Mouse (Mus musculus): ENCODE data around the gene Lsmem1. TPM values are rescaled to one million over a fixed set of nuclear protein-coding genes. Genes with fewer than 3 reads are reported as not detected.
"Not testable (repeated sequence)": the region's sequence is repeated elsewhere in the genome, so short reads cannot be mapped to it uniquely, and the experiment has no call there.

Gene Lsmem1
- polyA plus RNA-seq, 1 experiment from 2014 or later = not detected

DNA sequence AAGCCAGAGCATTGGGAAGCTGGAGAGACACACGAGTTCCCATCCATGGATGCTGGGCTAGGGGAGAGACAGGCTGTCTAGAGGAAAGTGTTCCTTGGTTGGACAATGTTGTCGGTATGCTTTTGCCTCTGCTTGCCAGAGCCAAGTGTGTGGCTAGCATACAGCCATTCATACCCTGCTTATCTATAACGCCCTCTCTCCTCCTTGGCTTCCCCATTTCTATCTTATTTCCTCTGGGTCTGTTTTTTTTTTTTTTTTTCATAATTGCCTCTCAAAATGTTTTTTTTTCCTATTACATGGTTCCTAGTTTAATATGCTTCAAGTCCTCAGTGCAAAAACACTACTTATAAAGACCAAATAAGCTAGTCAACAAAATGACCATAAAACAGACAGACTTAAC is 13.8 kb downstream of the Lsmem1 start:
- no peak for TF ChIP-seq CTCF (IDR thresholded peaks at IDR 0.05)
- CTCF ChIA-PET = no interaction called here
- in situ Hi-C loops (cut with MboI; ENCODE audit: low pct_unique_long_range_greater_than_20kb) = loop anchor here (25.0 kb wide), 1 partner anchor 248 kb away; no protein-coding TSS in a partner anchor
- ATAC-seq (no peak), DNase-seq (ENCODE audit: low read depth, low spot score) (no peak)
- POLR2A ChIA-PET = no interaction called here
- no peaks in the 10 kb centered on the region for H3K27me3 ChIP-seq

DNA sequence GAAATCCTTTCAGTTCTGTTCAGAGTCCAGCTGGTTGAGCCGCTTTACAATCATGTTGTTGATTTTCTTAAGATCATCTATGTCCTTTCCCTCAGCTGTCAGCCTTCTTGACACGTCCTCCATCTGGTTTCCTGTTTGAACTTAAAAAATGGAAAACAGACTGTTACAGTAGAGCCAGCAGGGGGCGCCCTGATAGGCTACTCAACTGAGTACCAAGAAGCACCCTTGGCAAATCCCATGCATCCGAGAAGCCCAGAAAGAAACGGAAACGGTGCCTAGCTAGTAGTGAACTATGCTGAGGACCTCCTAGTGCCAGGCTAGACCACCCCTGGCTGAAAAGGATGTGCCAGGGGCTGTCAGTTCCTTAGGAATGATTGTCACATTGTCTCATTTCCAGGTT is 22.2 kb downstream of the Lsmem1 start:
- H3K27me3 ChIP-seq = no peaks in the 10 kb centered on the region
- ChIA-PET CTCF (interaction anchor here (0.7 to 1.6 kb wide), 4 partner anchors 10 to 503 kb away, joined by 3 to 6 read pairs (median 3); no protein-coding TSS in a partner anchor), POLR2A (interaction anchor here (0.6 to 1.4 kb wide), 2 partner anchors 23 to 87 kb away, joined by 3 read pairs; no protein-coding TSS in a partner anchor)
- in situ Hi-C loops (cut with MboI; ENCODE audit: low pct_unique_long_range_greater_than_20kb) = loop anchor here (25.0 kb wide), 1 partner anchor 240 kb away; no protein-coding TSS in a partner anchor
- no peak for ATAC-seq
- no peak for DNase-seq (ENCODE audit: low read depth, low spot score)
- peak; percentile 67 for TF ChIP-seq CTCF (IDR thresholded peaks at IDR 0.05)

DNA sequence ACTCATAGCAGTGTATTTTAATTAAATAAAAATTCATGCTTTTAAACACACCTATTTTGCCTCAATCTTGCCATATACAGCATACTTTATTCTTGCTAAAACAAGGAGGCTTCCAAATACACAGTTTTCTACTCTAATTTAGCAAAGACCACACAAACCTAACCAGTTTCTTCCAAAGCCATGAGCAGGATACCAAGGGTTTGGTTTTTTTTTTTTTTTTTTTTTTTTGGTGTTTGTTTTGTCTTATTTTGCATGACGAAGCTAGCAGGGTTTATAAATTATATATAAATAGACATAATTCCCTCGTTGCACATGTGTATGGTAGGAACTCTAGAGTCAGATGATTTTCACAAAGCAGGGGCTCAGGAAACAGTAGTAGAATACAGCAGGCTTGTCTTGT is 23.1 kb downstream of the Lsmem1 start:
- H3K27me3 ChIP-seq = no peaks in the 10 kb centered on the region
- no peak for TF ChIP-seq CTCF (IDR thresholded peaks at IDR 0.05)
- ATAC-seq = no peak
- CTCF ChIA-PET = interaction anchor here (1.1 to 1.6 kb wide), 3 partner anchors 9 to 24 kb away, joined by 3 to 6 read pairs (median 3); no protein-coding TSS in a partner anchor
- DNase-seq (ENCODE audit: low read depth, low spot score) = no peak
- in situ Hi-C loops (cut with MboI; ENCODE audit: low pct_unique_long_range_greater_than_20kb) = loop anchor here (25.0 kb wide), 1 partner anchor 239 kb away; no protein-coding TSS in a partner anchor
- POLR2A ChIA-PET = interaction anchor here (1.4 kb wide), 1 partner anchor 24 kb away, joined by 3 read pairs; no protein-coding TSS in a partner anchor

DNA sequence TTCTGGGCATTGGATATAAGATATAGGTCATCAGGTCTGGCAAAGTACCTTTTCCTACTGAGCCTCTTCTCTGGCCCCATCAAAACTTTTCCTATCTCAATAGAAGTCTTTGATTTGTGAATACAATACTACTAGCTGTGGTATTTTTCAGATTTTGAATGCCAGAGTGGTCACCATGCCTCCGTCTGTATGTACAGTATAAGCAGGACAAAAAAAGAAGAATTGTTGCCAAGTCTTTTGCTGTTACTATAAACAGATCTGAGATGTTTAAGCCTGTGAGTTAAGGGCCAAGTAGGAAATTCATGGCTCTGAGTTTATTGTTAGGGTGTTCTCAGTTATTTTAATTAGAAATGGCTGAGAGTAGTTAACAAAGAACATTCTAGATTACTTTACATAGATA is 24.1 kb downstream of the Lsmem1 start:
- CTCF ChIA-PET; DNase-seq (ENCODE audit: low read depth, low spot score): not testable (repeated sequence)

DNA sequence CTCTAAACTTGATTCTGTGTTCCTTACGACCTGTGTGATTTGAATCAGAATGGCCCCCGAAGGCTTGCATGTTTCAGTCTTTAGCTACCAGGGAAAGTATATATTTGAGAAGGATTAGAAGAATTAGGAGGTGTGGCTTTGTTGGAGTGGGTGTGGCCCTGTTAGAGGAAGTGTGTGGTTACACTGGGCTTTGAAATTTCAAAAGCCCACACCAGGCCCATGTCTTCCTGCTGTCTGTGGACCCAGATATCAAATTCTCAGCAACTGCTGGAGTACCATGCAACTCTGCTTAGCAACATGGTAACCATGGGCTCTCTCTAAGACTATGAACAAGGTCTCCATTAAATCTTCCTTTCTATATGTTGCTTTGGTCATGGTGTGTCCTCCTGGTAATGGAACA is 27.7 kb downstream of the Lsmem1 start:
- ATAC-seq (no peak), DNase-seq (ENCODE audit: low read depth, low spot score) (no peak)
- in situ Hi-C loops (cut with MboI; ENCODE audit: low pct_unique_long_range_greater_than_20kb) = loop anchor here (25.0 kb wide), 1 partner anchor 509 kb away; no protein-coding TSS in a partner anchor
- no peak for TF ChIP-seq CTCF (IDR thresholded peaks at IDR 0.05)
- no peaks in the 10 kb centered on the region for H3K27me3 ChIP-seq
- ChIA-PET POLR2A (no interaction called here), CTCF (no interaction called here)

More for the DNA sequence above, 24.1 kb downstream of the Lsmem1 start:
- POLR2A ChIA-PET = interaction anchor here (0.7 kb wide), 1 partner anchor 150 kb away, joined by 5 read pairs; no protein-coding TSS in a partner anchor
- not testable (repeated sequence) for H3K27me3 ChIP-seq, ATAC-seq
- in situ Hi-C loops (cut with MboI; ENCODE audit: low pct_unique_long_range_greater_than_20kb) = loop anchor here (25.0 kb wide), 1 partner anchor 238 kb away; no protein-coding TSS in a partner anchor

DNA sequence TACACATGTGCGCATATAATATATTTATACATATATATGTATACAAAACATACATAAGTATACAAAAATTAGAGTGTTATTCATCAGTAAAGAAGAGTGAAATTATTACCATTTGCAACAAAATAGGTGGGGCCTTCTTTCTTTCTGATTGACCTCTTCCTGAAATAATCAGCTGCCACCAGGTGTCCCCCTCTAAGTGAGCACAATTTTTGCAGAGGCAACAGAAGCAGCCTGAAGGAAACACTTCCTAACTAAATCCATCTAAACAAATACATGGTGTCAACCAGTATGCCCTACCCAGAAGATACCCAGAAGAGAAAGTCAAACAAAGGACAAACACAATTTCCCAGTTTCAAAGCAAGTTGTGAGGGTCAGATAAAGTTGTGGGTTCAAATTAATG is 29.6 kb downstream of the Lsmem1 start:
- ATAC-seq = no peak
- in situ Hi-C loops (cut with MboI; ENCODE audit: low pct_unique_long_range_greater_than_20kb) = loop anchor here (5.0 to 25.0 kb wide), 3 partner anchors 92 to 657 kb away; no protein-coding TSS in a partner anchor
- POLR2A ChIA-PET = no interaction called here

DNA sequence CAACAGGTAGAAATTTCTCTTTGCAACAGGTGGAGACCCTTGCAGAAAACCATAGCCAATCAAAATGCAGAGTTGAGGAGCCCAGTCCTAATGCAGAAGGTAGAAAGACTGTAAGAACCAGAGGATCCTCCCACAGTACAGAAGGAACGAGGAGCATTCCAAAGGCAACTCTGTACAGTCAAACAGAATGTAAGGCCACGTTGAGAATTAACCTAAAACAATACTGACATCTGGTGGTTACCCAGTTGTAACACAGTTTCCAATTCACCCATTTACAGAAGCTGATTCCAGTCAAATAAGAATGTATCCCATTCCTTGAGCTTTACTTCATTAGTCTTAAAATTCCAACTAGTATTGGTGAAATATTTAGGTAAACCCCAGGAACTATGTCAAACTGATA is 34.7 kb downstream of the Lsmem1 start:
- in situ Hi-C loops (cut with MboI; ENCODE audit: low pct_unique_long_range_greater_than_20kb) = loop anchor here (5.0 to 25.0 kb wide), 3 partner anchors 87 to 652 kb away; no protein-coding TSS in a partner anchor
- ATAC-seq (no peak), DNase-seq (ENCODE audit: low read depth, low spot score) (no peak)

More for the DNA sequence above, 29.6 kb downstream of the Lsmem1 start:
- H3K27me3 ChIP-seq = no peaks in the 10 kb centered on the region
- TF ChIP-seq CTCF (IDR thresholded peaks at IDR 0.05) = no peak
- no peak for DNase-seq (ENCODE audit: low read depth, low spot score)
- CTCF ChIA-PET = interaction anchor here (1.3 kb wide), 1 partner anchor 67 kb away, joined by 3 read pairs; no protein-coding TSS in a partner anchor

DNA sequence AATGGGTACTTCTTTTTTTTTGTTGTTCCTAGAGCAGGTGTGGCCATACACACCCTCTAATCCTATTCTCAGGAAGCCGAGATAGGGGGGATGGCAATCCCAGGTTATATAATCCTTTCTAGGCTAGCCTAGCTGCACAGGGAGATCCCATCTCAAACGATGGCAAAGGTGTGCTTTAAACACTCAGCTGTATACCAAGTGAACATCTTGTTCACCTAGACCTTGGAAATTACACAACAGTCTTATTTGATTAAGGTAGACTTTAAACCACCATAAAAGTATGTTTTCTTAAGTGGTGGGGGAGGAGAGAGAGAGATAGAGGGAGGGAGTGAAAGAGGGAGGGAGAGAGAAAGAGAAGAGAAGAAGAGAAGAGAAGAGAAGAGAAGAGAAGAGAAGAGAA is 38.5 kb downstream of the Lsmem1 start:
- ChIA-PET POLR2A (no interaction called here), CTCF (no interaction called here)

More for the DNA sequence above, 34.7 kb downstream of the Lsmem1 start:
- ChIA-PET CTCF (interaction anchor here (0.7 to 2.6 kb wide), 4 partner anchors 12 to 100 kb away, joined by 3 to 21 read pairs (median 8); no protein-coding TSS in a partner anchor), POLR2A (no interaction called here)
- TF ChIP-seq CTCF (IDR thresholded peaks at IDR 0.05) = peak; percentile 50
- H3K27me3 ChIP-seq = no peaks in the 10 kb centered on the region

DNA sequence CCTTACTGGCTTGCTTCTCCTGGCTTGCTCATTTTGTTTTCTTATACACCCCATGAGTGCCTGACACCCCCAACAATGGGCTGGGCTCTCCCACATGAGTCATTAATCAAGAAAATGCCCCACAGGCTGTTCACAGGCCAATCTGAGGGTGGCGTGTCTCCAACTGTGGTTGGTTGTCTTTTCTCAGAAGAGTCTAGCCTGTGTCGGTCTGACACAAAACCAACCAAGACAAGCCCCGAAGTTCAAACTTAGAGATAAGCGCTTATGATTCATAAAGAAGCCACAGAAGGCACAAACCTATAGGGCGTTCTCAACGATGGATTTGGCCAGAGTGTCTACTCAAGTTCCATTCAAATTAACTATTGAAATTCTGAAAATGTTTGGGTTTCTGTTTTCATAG is 45.1 kb downstream of the Lsmem1 start:
- in situ Hi-C loops (cut with MboI; ENCODE audit: low pct_unique_long_range_greater_than_20kb) = loop anchor here (25.0 kb wide), 1 partner anchor 492 kb away; no protein-coding TSS in a partner anchor
- DNase-seq (ENCODE audit: low read depth, low spot score) (no peak), ATAC-seq (no peak)
- ChIA-PET POLR2A (no interaction called here), CTCF (interaction anchor here (0.8 kb wide), 1 partner anchor 59 kb away, joined by 3 read pairs; no protein-coding TSS in a partner anchor)
- H3K27me3 ChIP-seq = no peaks in the 10 kb centered on the region
- TF ChIP-seq CTCF (IDR thresholded peaks at IDR 0.05) = no peak

More for the DNA sequence above, 38.5 kb downstream of the Lsmem1 start:
- no peaks in the 10 kb centered on the region for H3K27me3 ChIP-seq
- in situ Hi-C loops (cut with MboI; ENCODE audit: low pct_unique_long_range_greater_than_20kb) = loop anchor here (25.0 kb wide), 1 partner anchor 498 kb away; no protein-coding TSS in a partner anchor
- ATAC-seq (no peak), DNase-seq (ENCODE audit: low read depth, low spot score) (no peak)
- no peak for TF ChIP-seq CTCF (IDR thresholded peaks at IDR 0.05)

DNA sequence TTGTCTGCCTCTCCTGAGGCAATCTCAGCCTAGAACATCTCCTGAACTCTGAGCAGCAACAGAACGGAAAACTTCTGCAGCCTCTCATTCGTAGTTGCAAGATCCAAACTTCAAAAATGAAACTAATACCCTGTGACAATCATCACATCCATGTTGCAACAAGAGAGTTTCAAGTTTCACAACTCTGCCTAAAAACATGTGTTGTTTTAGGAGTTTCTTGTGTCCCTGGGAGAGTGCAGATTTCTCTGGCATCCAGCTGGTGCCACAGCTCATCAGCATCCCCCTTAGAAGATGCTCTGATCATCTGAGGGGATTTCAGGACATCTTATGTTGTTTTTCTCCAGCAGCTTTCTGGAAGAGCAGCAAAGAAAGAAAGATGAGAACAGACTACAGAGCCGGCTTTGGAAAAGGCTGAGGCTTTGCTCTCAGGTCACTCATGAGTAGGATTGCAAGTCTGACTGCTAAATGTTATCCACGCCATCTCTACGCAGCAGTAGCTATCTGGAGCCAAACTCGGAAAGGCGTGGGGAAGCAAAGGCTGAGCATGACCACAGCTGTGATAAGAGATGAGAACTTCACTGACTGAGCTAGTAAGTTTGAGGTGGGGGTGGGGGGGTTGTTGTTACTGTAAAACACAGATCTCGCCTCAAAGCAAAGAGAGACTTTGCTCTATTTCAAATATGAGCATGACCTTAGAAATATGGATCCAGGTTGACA is 46.8 kb downstream of the Lsmem1 start:
- ATAC-seq = no peak
- no peaks in the 10 kb centered on the region for H3K27me3 ChIP-seq
- DNase-seq (ENCODE audit: low read depth, low spot score) = no peak
- ChIA-PET POLR2A (no interaction called here), CTCF (no interaction called here)
- no peak for TF ChIP-seq CTCF (IDR thresholded peaks at IDR 0.05)
- in situ Hi-C loops (cut with MboI; ENCODE audit: low pct_unique_long_range_greater_than_20kb) = loop anchor here (25.0 kb wide), 1 partner anchor 490 kb away; no protein-coding TSS in a partner anchor
